Mouse (Mus musculus) limb, embryonic 13.5 days (tissue): ENCODE results near the gene Nadsyn1. TPM values are rescaled to one million over a fixed set of nuclear protein-coding genes. Genes with fewer than 3 reads are reported as not detected.

Source experiments
- ATAC-seq: fragments of 200-750 bp; cut with Nextera tagmentation; 2 replicates; pipeline ENCODE4 v1.8.0; 2017; ENCODE audit warnings: low read depth, moderate number of reproducible peaks, moderate TSS enrichment; ENCODE audit not compliant: low FRiP score
- H3K27ac ChIP-seq: fragments of 300-500 bp; sonication (generic); 2 replicates; pipeline ENCODE4 v1.5.1; 2015; ENCODE audit warnings: inconsistent platforms, mild to moderate bottlenecking, moderate library complexity
- H3K27me3 ChIP-seq: fragments of 300-500 bp; sonication (generic); 2 replicates; pipeline ENCODE4 v1.6.1; 2015; ENCODE audit warnings: mild to moderate bottlenecking, inconsistent platforms
- H3K36me3 ChIP-seq: fragments of 300-500 bp; sonication (generic); 2 replicates; pipeline ENCODE4 v1.6.1; 2015; ENCODE audit warnings: inconsistent platforms, mild to moderate bottlenecking, moderate library complexity
- H3K4me1 ChIP-seq: fragments of 300-500 bp; sonication (generic); 2 replicates; pipeline ENCODE4 v1.6.1; 2015; ENCODE audit warnings: inconsistent platforms
- H3K4me2 ChIP-seq: fragments of 300-500 bp; sonication (generic); replicated peaks from 2 replicates; pipeline ENCODE4 v1.6.1; 2015; ENCODE audit warnings: inconsistent platforms, mild to moderate bottlenecking, moderate library complexity
- H3K4me3 ChIP-seq: fragments of 300-500 bp; sonication (generic); 2 replicates; pipeline ENCODE4 v1.5.1; 2015; ENCODE audit warnings: moderate library complexity, mild to moderate bottlenecking, inconsistent platforms
- H3K9ac ChIP-seq: fragments of 300-500 bp; sonication (generic); 2 replicates; pipeline ENCODE4 v1.6.1; 2015; ENCODE audit warnings: mild to moderate bottlenecking, inconsistent platforms
- H3K9me3 ChIP-seq: fragments of 300-500 bp; sonication (generic); 2 replicates; pipeline ENCODE4 v1.6.1; 2016; ENCODE audit warnings: inconsistent platforms
- WGBS: fragments of 180-500 bp; shearing (Covaris S2); methylation state at CpG from one replicate; pipeline ENCODE4 v1.1.7; 2015; 5-methylcytosine and 5-hydroxymethylcytosine counted together
- polyA plus RNA-seq: library from polyadenylated mRNA; unstranded; fragments of >200 nt; fragmentation: Nextera tagmentation; extraction: Ambion mirVana; gene quantifications from 2 replicates; pipeline ENCODE4 v1.2.1, GENCODE M21; 2015

The Nadsyn1 gene
- polyA plus RNA-seq, 1 experiment from 2014 or later, result 7.6 TPM

DNA sequence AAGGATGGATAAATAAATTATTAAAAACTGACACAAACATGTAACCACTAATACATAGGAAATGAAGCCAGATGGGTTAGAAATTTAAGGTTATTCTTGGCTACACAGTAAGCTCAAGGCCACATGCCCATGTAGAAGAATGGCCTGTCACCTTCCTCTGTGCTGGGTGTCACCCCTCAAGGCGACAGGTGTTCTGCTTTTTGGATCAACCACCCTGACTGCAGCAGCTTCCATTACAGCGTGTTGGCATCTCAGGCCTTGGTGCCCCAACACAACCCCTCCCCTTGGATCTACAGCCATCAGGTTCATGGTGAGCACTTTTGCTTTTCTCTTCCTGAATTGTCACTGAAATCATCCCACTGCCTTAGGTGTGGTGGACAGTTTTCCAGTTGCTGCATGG lies 10.0 kb upstream of the Nadsyn1 start:
- no peaks in the 10 kb centered on the region for H3K9me3 ChIP-seq
- no peak overlapping the region for H3K9ac ChIP-seq
- H3K4me2 ChIP-seq, result no peak overlapping the region
- H3K36me3 ChIP-seq, result peaks cover 33% of the 10 kb centered on the region
- no peak overlapping the region for H3K4me3 ChIP-seq
- H3K27me3 ChIP-seq, result no peaks in the 10 kb centered on the region
- no peak for ATAC-seq
- 97% methylated on average over 2 of the region's 2 CpGs for WGBS
- H3K27ac ChIP-seq, result no peak overlapping the region
- peaks cover 23% of the 10 kb centered on the region for H3K4me1 ChIP-seq

DNA sequence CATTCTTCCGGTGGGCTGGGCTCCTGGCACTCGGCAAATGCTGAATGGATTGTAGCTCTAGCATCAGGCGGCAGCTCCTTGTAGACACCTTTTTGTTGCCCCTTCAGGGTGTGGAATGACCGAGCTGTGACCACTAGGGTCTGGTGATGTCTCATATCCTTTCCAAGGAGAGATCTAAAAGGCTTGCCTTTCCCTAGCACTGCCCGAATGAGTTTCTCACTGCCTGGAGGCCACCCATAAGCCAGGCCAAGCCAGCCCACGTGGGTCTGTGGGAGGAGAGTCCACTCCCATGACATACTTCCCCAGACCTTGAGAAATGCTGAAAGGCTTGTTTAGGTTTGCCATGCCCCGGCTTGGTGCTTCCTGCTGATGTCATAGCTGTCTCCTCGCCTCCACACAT lies 9.5 kb upstream of the Nadsyn1 start:
- no peak overlapping the region for H3K9ac ChIP-seq
- peaks cover 29% of the 10 kb centered on the region for H3K36me3 ChIP-seq
- no peak for ATAC-seq
- H3K9me3 ChIP-seq, result no peaks in the 10 kb centered on the region
- H3K27me3 ChIP-seq, result no peaks in the 10 kb centered on the region
- no peak overlapping the region for H3K4me3 ChIP-seq
- WGBS, result 85% methylated on average over 8 of the region's 8 CpGs
- H3K27ac ChIP-seq, result no peak overlapping the region
- no peak overlapping the region for H3K4me2 ChIP-seq
- H3K4me1 ChIP-seq, result peaks cover 23% of the 10 kb centered on the region

DNA sequence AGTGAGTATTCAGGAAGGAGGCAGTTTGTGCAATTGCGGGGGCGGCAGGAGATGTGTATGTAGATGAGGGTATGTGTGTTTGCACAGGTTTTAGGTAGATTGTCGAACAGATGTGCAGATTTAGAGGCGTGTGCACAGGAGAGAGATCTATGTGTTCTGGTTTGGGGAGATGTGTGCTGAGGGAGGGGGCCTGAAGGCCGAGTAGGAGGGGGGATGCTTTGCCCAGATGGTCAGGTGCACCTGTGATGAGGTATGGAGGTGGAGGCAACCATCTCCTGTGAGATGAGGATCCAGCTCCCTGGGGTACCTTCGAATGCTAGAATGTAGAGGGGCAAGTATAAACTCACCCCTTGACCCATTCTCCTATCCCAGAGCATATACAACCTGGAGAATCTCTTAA lies 7.8 kb upstream of the Nadsyn1 start:
- Histone ChIP-seq H3K27ac (peak overlapping the region; percentile 52), H3K27me3 (no peaks in the 10 kb centered on the region)
- no peak for ATAC-seq

DNA sequence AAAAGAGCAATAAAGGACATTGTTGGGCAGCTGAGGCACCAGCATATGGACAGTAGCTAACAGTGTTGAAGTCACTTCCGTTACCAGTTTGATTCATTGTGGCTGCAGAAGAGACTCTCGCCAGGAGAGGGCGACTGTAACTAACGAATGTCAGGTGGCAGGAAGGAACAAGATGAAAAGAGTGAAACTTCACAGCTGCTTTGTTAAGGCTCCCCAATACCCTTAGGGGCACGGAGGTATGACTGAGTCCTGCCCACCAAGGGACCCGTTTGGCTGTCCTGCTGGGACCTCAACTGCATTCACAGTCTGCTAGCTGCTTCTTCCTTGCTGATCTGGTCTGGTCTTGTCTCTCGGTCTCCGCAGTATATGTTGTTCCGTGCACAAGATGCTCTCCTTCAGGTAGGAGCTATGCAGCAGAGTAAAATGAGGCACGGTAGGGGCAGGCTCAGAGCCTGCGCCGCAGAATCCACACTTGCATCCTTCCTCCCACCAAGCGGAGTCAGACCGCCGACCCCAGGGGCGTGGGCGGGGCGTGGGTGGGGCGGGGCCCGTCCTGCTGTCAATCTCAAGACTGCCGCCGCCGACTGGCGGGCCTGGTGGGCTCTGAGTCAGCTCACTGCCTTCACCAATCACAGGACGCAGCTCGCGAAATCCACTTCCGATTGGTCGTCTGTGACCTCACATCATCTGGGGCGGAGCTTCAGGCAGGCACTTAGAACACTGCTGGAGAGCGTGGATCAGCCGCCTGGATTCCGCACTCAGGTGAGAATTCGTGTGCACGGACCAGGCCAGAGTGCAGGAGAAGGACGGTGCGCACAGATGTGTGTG lies 7.1 kb upstream of the Nadsyn1 start:
- Histone ChIP-seq H3K27me3 (no peaks in the 10 kb centered on the region), H3K4me2 (peak overlapping the region; percentile 89), H3K9me3 (no peaks in the 10 kb centered on the region), H3K36me3 (peaks cover 16% of the 10 kb centered on the region), H3K27ac (peak overlapping the region; percentile 93), H3K4me3 (peak overlapping the region; percentile 58), H3K9ac (peak overlapping the region; percentile 77), H3K4me1 (peaks cover 23% of the 10 kb centered on the region)
- peak; percentile 99 for ATAC-seq
- under 1% methylated on average over 37 of the region's 37 CpGs for WGBS

More for the DNA sequence above, 7.8 kb upstream of the Nadsyn1 start:
- H3K4me3 ChIP-seq, result peak overlapping the region; percentile 58
- peak overlapping the region; percentile 77 for H3K9ac ChIP-seq
- peaks cover 16% of the 10 kb centered on the region for H3K36me3 ChIP-seq
- WGBS, result 12% methylated on average over 6 of the region's 6 CpGs
- peak overlapping the region; percentile 89 for H3K4me2 ChIP-seq
- H3K4me1 ChIP-seq, result peaks cover 23% of the 10 kb centered on the region
- H3K9me3 ChIP-seq, result no peaks in the 10 kb centered on the region

DNA sequence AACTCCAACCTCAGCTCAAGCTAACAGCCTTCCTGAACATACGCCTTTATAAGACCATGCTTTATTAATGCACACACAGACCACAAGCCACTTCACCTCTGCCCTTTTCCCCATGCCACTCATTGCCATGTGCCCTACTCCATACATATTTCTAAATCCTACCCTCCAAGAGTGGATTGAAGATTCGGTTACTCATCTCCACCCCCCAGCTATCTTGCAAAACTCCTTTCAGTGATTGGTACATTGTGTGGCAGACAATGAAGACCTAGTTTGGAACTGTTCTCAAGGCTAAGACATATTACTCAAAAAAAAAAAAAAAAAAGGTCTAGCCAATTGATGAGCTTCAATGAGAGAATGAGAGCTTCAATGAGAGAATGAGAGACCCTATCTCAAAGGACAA lies 4.3 kb upstream of the Nadsyn1 start:
- no peaks in the 10 kb centered on the region for H3K9me3 ChIP-seq
- no peak overlapping the region for H3K4me2 ChIP-seq
- H3K4me1 ChIP-seq, result peaks cover 28% of the 10 kb centered on the region
- ATAC-seq, result no peak
- no peak overlapping the region for H3K4me3 ChIP-seq
- peaks cover 5% of the 10 kb centered on the region for H3K36me3 ChIP-seq
- no peaks in the 10 kb centered on the region for H3K27me3 ChIP-seq
- WGBS, result 96% methylated on average over 2 of the region's 2 CpGs
- no peak overlapping the region for H3K27ac ChIP-seq
- H3K9ac ChIP-seq, result no peak overlapping the region

DNA sequence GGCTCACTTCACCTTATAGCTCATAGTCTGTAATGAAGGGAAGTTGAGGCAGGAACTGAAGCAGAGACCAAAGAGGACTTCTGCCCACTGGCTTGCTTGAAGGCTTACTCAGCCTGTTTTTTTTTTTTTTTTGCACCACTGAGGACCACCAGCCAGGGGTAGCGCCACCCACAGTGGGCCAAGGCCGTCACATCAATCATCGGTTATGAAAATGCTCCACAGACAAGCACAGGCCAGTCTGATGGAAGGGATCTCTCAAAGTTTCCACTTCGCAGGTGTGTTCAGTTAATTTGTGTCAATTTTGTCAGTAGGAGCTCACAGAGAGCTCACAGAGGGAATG lies 587 bp upstream of the Nadsyn1 start:
- WGBS, result 80% methylated on average over 4 of the region's 4 CpGs
- peaks cover 15% of the 10 kb centered on the region for H3K4me1 ChIP-seq
- H3K9ac ChIP-seq, result peak overlapping the region; percentile 56
- no peak for ATAC-seq
- peak overlapping the region; percentile 87 for H3K4me2 ChIP-seq
- H3K27ac ChIP-seq, result peak overlapping the region; percentile 52
- peaks cover 8% of the 10 kb centered on the region for H3K36me3 ChIP-seq
- H3K4me3 ChIP-seq, result peak overlapping the region; percentile 66
- H3K27me3 ChIP-seq, result no peaks in the 10 kb centered on the region
- H3K9me3 ChIP-seq, result no peaks in the 10 kb centered on the region

DNA sequence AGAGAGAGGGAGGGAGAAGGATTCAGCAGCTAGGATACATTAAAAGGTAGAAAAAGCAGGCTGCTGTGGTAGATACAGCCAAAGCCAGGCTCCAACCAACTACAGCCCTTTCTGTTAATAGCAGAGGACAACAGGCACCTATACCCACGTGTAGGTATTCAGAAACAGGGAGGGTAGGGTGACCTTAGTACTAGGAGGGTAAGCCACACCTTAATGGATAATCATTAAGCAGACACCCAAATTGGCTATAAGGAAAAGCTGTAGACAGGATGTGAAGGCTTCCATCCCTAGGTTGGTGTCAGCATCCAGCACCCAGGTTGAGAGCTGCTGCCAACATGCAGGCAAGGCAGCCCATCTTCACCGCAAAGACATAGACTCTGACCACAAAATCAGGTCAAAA lies 1.4 kb downstream of the Nadsyn1 start:
- Histone ChIP-seq H3K4me3 (0 out of 2 replicates have a peak overlapping the region, but pooled peaks have one; percentile 66), H3K4me2 (no peak overlapping the region), H3K9ac (no peak overlapping the region), H3K27me3 (no peaks in the 10 kb centered on the region), H3K4me1 (peaks cover 15% of the 10 kb centered on the region), H3K36me3 (peaks cover 21% of the 10 kb centered on the region), H3K27ac (no peak overlapping the region), H3K9me3 (no peaks in the 10 kb centered on the region)
- 85% methylated on average over 2 of the region's 2 CpGs for WGBS
- ATAC-seq, result no peak

DNA sequence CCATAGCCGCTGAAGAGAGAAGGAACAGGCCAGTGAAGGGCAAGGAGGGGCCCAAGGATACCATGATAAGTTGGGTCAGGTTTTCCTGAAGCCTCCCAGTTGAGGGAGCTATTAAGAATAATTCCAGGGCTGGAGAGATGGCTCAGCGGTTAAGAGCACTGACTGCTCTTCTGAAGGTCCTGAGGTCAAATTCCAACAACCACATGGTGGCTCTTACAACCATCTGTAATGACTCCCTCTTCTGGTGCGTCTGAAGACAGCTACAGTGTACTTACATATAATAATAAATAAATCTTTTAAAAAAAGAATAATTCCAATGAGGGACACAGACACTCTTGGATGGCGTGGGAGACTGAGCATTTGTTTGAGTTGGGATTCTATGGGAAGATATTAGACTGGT lies 3.4 kb downstream of the Nadsyn1 start:
- peaks cover 15% of the 10 kb centered on the region for H3K4me1 ChIP-seq
- H3K4me3 ChIP-seq, result no peak overlapping the region
- no peak overlapping the region for H3K4me2 ChIP-seq
- H3K27me3 ChIP-seq, result no peaks in the 10 kb centered on the region
- no peak overlapping the region for H3K27ac ChIP-seq
- ATAC-seq, result no peak
- H3K9me3 ChIP-seq, result no peaks in the 10 kb centered on the region
- H3K36me3 ChIP-seq, result peaks cover 39% of the 10 kb centered on the region
- 67% methylated on average over 4 of the region's 4 CpGs for WGBS
- no peak overlapping the region for H3K9ac ChIP-seq

DNA sequence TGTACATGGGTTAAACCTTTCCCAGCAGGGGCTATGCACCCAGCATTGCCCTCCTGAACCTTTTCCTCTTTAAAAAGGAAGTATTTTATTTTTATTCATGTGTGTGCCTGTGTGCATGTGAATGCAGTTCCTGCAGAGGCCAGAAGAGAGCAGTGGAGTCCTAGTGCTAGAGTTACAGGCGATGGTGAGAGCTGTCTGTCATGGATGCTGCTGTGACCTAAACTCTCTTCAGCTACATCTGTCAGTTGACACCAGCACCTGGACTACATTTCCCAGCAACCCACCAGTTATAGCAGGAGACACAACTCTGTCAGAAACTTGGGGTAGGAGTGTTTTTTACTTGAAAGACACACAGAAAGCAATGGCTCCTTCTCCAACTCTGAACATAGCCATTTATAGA lies 13.7 kb downstream of the Nadsyn1 start:
- no peak for ATAC-seq
- H3K9ac ChIP-seq, result no peak overlapping the region
- 54% methylated on average over 1 of the region's 1 CpGs for WGBS
- H3K4me2 ChIP-seq, result no peak overlapping the region
- no peaks in the 10 kb centered on the region for H3K9me3 ChIP-seq
- H3K4me3 ChIP-seq, result no peak overlapping the region
- no peak overlapping the region for H3K27ac ChIP-seq
- H3K27me3 ChIP-seq, result no peaks in the 10 kb centered on the region
- H3K4me1 ChIP-seq, result no peaks in the 10 kb centered on the region
- peaks cover 87% of the 10 kb centered on the region for H3K36me3 ChIP-seq

DNA sequence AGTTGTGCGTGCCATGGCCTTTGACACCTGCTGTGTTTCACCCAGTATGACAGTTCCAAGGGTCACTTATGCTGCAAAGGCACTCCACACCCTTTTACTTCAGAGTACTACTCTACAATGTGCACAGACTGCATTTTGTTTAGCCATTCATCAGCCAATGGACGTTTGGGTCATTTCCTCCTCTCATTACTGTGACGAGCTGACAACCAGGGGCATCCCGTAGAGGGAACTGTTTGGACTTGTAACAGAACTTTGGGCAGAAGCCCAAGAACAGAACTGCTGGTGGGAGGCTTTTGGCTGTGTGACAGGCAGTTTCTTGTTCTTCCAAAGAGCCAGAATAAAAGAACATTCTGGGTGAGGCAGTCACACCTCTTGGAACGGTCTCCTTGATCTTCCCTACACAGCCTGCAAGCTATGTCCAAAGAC lies 17.4 kb downstream of the Nadsyn1 start:
- Histone ChIP-seq H3K27me3 (no peaks in the 10 kb centered on the region), H3K4me2 (no peak overlapping the region), H3K27ac (no peak overlapping the region), H3K9ac (no peak overlapping the region), H3K36me3 (peaks cover 85% of the 10 kb centered on the region), H3K4me3 (no peak overlapping the region), H3K4me1 (no peaks in the 10 kb centered on the region), H3K9me3 (no peaks in the 10 kb centered on the region)
- no peak for ATAC-seq
- 77% methylated on average over 5 of the region's 5 CpGs for WGBS

DNA sequence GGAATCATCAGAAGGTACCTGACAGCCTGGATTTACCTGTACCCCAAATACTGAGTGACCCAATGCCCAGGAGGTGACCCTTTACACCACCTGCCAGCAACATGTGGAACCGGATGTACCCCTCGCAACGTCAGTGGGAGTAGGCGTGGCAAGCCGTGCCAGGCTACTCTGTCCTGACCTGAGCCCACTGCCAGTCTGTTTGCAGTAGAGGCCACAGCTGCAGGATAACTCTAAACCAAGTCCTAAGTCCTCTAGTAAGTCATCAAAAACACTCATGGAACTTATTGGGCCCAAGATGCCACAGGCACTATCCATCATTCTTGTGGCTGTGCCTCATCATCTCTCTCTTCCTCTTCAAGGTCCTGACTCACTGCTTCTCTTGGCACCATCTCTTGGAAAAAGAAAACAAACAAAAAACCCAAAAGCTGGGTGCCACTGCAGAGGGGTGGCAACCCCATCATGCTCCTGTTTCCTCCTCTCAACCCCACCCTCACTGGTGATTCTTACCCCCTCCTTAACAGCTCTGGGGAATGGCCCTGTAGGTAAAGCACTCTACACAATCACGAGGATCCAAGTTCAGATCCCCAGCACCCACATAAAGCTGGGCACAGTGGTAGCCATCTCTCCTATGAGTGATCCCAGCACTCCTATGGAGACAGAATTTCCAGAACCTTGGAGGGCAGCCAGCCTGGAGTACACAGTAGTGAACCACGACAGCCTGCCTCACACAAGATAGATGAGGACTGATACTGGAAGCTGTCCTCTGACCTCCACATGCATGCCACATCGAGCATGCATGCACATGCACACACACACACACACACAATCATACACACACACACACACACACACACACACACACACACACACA lies 21.2 kb downstream of the Nadsyn1 start:
- Histone ChIP-seq H3K9ac (no peak overlapping the region), H3K27me3 (no peaks in the 10 kb centered on the region), H3K4me3 (no peak overlapping the region), H3K27ac (no peak overlapping the region), H3K4me2 (no peak overlapping the region), H3K36me3 (peaks cover 90% of the 10 kb centered on the region), H3K9me3 (no peaks in the 10 kb centered on the region), H3K4me1 (no peaks in the 10 kb centered on the region)
- ATAC-seq, result no peak
- 85% methylated on average over 8 of the region's 8 CpGs for WGBS

DNA sequence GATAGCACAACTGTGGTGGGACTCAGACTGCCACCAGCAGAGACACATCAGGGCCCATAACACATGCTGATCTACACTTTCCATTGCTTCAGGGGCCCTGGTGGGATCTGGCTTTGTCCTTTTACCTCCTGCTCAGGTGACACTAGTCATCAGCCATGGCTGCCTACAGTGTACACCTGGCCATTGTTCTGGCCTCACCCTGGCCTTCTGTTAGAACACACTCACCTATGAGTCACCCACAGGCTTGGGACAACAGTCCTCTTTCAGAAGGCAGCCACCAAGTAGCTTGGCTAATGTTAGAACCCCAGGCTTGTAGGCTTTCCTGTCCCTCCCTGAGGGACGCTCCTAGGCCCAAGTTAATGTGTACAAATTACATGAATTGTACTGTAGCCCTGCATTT lies 21.9 kb downstream of the Nadsyn1 start:
- 93% methylated on average over 1 of the region's 1 CpGs for WGBS
- peaks cover 90% of the 10 kb centered on the region for H3K36me3 ChIP-seq

More for the DNA sequence above, 21.9 kb downstream of the Nadsyn1 start:
- Histone ChIP-seq H3K4me1 (no peaks in the 10 kb centered on the region), H3K9me3 (no peaks in the 10 kb centered on the region), H3K9ac (no peak overlapping the region), H3K4me3 (no peak overlapping the region), H3K4me2 (no peak overlapping the region), H3K27me3 (no peaks in the 10 kb centered on the region), H3K27ac (no peak overlapping the region)
- ATAC-seq, result no peak
